Mouse (Mus musculus): ENCODE data around the gene Arl8b. TPM values are rescaled to one million over a fixed set of nuclear protein-coding genes. Genes with fewer than 3 reads are reported as not detected.
A peak's percentile ranks its signal among the peaks of the same experiment; 100 is the strongest.
"Not testable (repeated sequence)": the region's sequence is repeated elsewhere in the genome, so short reads cannot be mapped to it uniquely, and the experiment has no call there.

Arl8b gene
- polyA plus RNA-seq, 1 experiment from 2014 or later, result 99.7 TPM

DNA sequence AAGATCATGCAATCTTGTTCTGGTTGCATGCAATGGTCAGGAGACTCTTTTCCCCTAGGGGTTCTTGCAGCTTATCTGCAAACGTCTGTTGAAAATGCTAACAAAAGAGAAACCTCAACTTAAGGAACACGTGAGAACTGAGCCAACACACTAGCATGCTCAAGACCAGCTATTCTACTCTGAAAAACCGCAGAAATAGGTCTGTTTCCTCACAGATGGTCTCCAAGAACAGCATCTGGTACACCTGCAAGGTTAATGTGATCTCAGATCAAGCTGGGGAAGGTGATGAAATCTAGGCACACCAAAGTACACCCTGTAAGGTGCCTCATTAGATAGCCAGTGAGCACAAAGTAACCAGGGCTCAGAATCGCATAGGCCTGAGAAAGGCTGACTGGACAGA lies 56.5 kb downstream of the Arl8b start:
- Histone ChIP-seq H3K9ac (replicated peaks) (no peak overlapping the region), H3K27me3 (no peaks in the 10 kb centered on the region), H3K9me3 (no peaks in the 10 kb centered on the region), H3K27ac (replicated peaks) (no peak overlapping the region), H3K4me3 (no peak overlapping the region), H3K36me3 (peaks cover 12% of the 10 kb centered on the region), H3K4me2 (replicated peaks) (no peak overlapping the region), H3K4me1 (no peaks in the 10 kb centered on the region)
- ATAC-seq (replicated peaks), result no peak
- 82% methylated on average over 4 of the region's 4 CpGs for WGBS

DNA sequence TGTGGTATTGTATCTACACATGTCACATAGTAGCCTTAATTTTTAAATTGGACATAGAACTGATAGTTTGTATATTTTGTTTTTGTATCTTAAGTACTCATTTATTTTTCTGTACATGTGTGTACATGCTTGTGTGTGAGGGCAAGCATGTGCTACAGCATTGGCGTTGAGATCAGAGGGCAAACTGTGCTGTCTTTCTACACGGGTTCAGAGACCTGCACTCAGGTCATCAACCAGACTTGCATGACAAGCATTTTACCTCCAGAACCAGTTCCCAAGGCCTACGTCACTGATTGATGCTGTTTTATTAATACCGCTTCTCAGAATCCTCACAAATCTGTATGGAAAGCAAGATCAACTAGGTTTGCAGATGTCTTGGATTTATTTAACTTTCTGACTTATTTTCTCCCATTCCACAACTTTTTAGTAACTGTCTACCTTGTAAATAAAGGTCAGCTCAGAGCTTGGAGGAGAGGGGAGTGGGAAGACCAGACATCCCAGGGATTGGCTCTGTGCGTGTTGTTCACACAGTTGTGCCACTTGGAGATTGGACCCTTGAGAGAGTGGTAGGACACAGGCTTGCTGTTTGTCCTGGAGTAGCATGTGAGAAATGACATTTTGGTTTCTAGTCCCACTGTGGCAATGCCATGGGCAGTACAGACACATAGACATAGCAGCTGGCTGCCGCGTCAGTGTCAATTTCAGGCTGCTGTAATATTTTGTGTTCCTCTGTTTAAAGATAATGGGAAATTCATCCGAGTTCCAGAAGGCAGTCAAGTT lies 58.2 kb downstream of the Arl8b start:
- Histone ChIP-seq H3K4me3 (no peak overlapping the region), H3K27ac (replicated peaks) (no peak overlapping the region), H3K36me3 (peaks cover 16% of the 10 kb centered on the region), H3K27me3 (no peaks in the 10 kb centered on the region), H3K4me2 (replicated peaks) (no peak overlapping the region), H3K4me1 (no peaks in the 10 kb centered on the region), H3K9me3 (no peaks in the 10 kb centered on the region), H3K9ac (replicated peaks) (no peak overlapping the region)
- WGBS, result 93% methylated on average over 8 of the region's 8 CpGs
- ATAC-seq (replicated peaks), result no peak

DNA sequence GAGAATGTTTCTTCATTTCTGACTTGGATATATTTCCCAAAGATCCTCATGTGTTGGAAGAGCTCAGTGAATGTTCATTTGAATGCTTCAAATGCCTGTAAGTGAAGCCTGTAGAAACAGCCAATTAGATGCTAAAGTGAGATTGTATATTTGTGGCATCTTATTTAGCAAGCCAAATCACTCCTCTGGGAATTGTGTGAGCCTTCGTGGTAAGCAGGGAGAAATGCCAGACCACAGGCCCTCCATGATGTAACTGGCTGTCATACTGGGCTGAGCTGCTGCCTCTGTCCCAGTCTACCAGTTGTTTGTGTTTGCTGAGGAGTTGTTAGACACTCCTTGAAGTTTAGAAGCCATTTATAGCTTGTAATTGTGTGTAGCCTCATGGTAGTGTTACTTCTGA lies 60.8 kb downstream of the Arl8b start:
- Histone ChIP-seq H3K36me3 (peaks cover 19% of the 10 kb centered on the region; the same call in 1 of the 2 replicates), H3K27me3 (no peaks in the 10 kb centered on the region), H3K27ac (replicated peaks) (no peak overlapping the region), H3K9me3 (no peaks in the 10 kb centered on the region), H3K4me2 (replicated peaks) (no peak overlapping the region), H3K4me1 (no peaks in the 10 kb centered on the region), H3K9ac (replicated peaks) (no peak overlapping the region), H3K4me3 (no peak overlapping the region)
- 90% methylated on average over 1 of the region's 1 CpGs for WGBS
- ATAC-seq (replicated peaks), result no peak

GRCm38 (mm10) chr6:108844093-108844492 lies 61.2 kb downstream of the Arl8b start:
- 79% methylated on average over 3 of the region's 3 CpGs for WGBS
- no peak for ATAC-seq (replicated peaks)
- no peaks in the 10 kb centered on the region for H3K9me3 ChIP-seq
- no peak overlapping the region for H3K4me3 ChIP-seq
- no peak overlapping the region for H3K9ac ChIP-seq (replicated peaks)
- no peaks in the 10 kb centered on the region for H3K4me1 ChIP-seq
- H3K27ac ChIP-seq (replicated peaks), result no peak overlapping the region
- peaks cover 21% of the 10 kb centered on the region; the same call in 1 of the 2 replicates for H3K36me3 ChIP-seq
- H3K4me2 ChIP-seq (replicated peaks), result no peak overlapping the region
- H3K27me3 ChIP-seq, result no peaks in the 10 kb centered on the region

DNA sequence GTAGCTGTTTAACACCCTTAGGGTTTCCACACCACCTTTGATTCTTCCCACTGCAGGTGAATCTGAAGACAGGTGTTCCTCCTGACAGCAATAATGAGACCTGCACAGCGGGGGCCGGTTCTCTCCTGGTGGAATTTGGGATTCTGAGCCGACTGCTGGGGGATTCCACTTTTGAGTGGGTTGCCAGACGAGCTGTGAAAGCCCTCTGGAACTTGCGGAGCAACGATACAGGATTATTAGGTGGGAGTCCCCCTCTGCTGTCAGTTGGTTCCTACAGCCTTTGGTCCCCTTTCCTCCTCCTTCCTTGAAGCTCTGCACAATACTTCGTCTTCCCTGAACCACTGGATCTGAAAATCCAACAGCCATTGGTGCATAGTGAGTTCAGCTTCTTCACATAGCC lies 61.9 kb downstream of the Arl8b start:
- Histone ChIP-seq H3K9ac (replicated peaks) (no peak overlapping the region), H3K4me1 (no peaks in the 10 kb centered on the region), H3K27ac (replicated peaks) (no peak overlapping the region), H3K9me3 (no peaks in the 10 kb centered on the region), H3K36me3 (peaks cover 21% of the 10 kb centered on the region; the same call in 1 of the 2 replicates), H3K27me3 (no peaks in the 10 kb centered on the region), H3K4me2 (replicated peaks) (no peak overlapping the region), H3K4me3 (no peak overlapping the region)
- no peak for ATAC-seq (replicated peaks)
- 86% methylated on average over 7 of the region's 7 CpGs for WGBS

DNA sequence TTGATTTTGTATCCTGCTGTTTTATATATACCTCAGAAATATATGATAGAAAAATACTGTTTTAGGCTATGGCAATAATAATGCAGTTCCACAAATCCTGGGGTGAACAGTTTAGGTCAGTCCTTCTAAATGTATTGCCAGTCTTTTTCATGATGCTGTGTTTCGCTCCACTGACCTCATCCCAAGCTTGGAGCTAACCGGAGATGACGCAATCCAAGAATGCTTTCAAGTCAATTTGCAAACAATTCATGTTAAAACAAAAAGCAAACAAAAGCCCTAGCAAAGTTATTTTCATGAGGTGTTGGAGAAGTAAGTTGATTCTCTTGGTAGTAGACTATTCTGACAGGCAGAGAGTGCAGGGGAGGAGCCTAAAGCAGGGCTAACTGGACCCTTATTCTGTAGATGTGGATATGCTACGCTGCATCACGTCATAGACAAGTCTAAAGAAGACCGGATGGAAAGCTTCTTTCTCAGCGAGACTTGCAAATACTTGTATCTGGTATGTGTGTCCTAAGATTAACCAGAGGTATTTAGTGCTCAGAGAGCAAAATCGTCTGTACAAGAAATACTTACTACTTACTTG lies 69.3 kb downstream of the Arl8b start:
- no peak overlapping the region for H3K27ac ChIP-seq (replicated peaks)
- WGBS, result 94% methylated on average over 8 of the region's 8 CpGs

GRCm38 (mm10) chr6:108852986-108853385 lies 70.1 kb downstream of the Arl8b start:
- no peaks in the 10 kb centered on the region for H3K4me1 ChIP-seq
- no peak for ATAC-seq (replicated peaks)
- whole genome bisulfite sequencing, result 93% methylated on average over 5 of the region's 5 CpGs
- H3K9me3 ChIP-seq, result no peaks in the 10 kb centered on the region
- no peak overlapping the region for H3K9ac ChIP-seq (replicated peaks)
- H3K4me3 ChIP-seq, result no peak overlapping the region
- H3K36me3 ChIP-seq, result peaks cover 55% of the 10 kb centered on the region
- H3K27ac ChIP-seq (replicated peaks), result no peak overlapping the region
- H3K27me3 ChIP-seq, result no peaks in the 10 kb centered on the region
- H3K4me2 ChIP-seq (replicated peaks), result no peak overlapping the region

More for the DNA sequence above, 69.3 kb downstream of the Arl8b start:
- H3K4me2 ChIP-seq (replicated peaks), result no peak overlapping the region
- no peaks in the 10 kb centered on the region for H3K27me3 ChIP-seq
- H3K4me3 ChIP-seq, result no peak overlapping the region
- ATAC-seq (replicated peaks), result no peak
- no peaks in the 10 kb centered on the region for H3K4me1 ChIP-seq
- H3K9me3 ChIP-seq, result no peaks in the 10 kb centered on the region
- no peak overlapping the region for H3K9ac ChIP-seq (replicated peaks)
- peaks cover 55% of the 10 kb centered on the region for H3K36me3 ChIP-seq

GRCm38 (mm10) chr6:108858583-108858982 lies 75.7 kb downstream of the Arl8b start:
- no peak overlapping the region for H3K4me2 ChIP-seq (replicated peaks)
- WGBS, result 94% methylated on average over 9 of the region's 9 CpGs
- H3K27me3 ChIP-seq, result no peaks in the 10 kb centered on the region
- no peaks in the 10 kb centered on the region for H3K4me1 ChIP-seq
- no peak overlapping the region for H3K9ac ChIP-seq (replicated peaks)
- H3K36me3 ChIP-seq, result peaks cover 28% of the 10 kb centered on the region
- no peaks in the 10 kb centered on the region for H3K9me3 ChIP-seq
- H3K4me3 ChIP-seq, result no peak overlapping the region
- no peak for ATAC-seq (replicated peaks)
- no peak overlapping the region for H3K27ac ChIP-seq (replicated peaks)

DNA sequence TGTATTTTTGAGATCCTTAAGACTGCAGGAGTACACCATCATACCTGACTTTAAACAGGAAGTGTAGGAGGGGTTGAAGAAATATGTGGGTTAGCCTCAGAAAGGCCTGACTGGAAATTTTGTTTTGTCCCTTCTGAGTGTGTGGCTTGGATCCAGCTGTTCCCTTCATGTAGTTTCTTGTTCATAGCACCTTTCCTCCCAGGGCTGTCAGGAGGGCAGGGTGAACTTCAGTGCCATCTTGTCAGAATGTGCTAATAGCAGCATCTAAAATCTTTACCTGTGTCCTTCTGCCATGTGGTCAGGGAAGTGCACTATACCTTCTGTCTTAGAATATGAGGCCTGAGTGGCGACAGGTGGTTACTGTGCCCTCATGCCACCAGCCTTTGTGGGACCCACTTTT lies 78.3 kb downstream of the Arl8b start:
- Histone ChIP-seq H3K27ac (replicated peaks) (no peak overlapping the region), H3K4me1 (no peaks in the 10 kb centered on the region), H3K36me3 (peaks cover 5% of the 10 kb centered on the region; the same call in 1 of the 2 replicates), H3K9me3 (no peaks in the 10 kb centered on the region), H3K4me3 (no peak overlapping the region), H3K9ac (replicated peaks) (no peak overlapping the region), H3K4me2 (replicated peaks) (no peak overlapping the region), H3K27me3 (no peaks in the 10 kb centered on the region)
- no peak for ATAC-seq (replicated peaks)
- 90% methylated on average over 1 of the region's 1 CpGs for WGBS

DNA sequence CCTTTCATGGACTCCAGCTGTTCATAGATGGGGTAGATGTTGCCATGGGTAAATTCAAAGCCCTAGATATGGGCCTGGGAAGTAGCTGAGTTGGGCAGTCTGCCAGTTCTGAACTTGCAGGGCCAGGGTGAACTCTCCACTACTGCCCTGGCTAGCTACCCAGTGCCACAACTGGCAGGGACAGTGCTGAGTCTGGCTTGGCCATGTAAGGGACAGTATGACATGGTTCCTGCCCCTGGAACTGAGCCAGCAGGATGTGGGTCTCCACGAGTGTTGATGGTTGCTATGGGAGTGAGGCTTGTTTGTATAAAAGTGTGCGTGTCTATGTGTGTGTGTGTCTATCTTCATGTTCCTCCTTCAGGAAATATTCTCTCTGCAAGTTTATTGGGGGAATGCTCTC lies 79.6 kb downstream of the Arl8b start:
- no peak overlapping the region for H3K9ac ChIP-seq (replicated peaks)
- no peaks in the 10 kb centered on the region for H3K27me3 ChIP-seq
- H3K4me1 ChIP-seq, result no peaks in the 10 kb centered on the region
- H3K9me3 ChIP-seq, result no peaks in the 10 kb centered on the region
- peak; percentile 35; the same call in 1 of the 2 replicates for ATAC-seq (replicated peaks)
- no peak overlapping the region for H3K4me2 ChIP-seq (replicated peaks)
- H3K4me3 ChIP-seq, result no peak overlapping the region
- H3K27ac ChIP-seq (replicated peaks), result no peak overlapping the region
- 89% methylated on average over 2 of the region's 2 CpGs for WGBS
- H3K36me3 ChIP-seq, result no peaks in the 10 kb centered on the region

DNA sequence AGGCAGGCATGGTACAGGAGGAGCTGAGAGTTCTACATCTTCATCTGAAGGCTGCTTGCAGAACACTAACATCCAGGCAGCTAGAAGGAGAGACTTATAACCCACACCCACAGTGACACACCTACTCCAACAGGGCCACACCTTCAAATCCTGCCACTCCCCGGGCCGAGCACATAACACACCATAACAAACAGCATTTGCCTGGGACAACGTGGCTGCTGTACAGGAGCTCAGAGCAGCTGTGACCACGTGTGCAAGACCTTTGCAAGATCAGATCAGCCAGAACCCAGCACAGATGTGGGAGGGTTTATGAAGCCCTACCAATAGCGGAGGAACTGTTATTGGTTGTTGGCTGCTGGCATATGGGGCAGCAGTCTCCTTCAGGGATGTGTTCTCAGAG lies 83.4 kb downstream of the Arl8b start:
- WGBS, result 87% methylated on average over 5 of the region's 5 CpGs
- Histone ChIP-seq H3K27me3 (no peaks in the 10 kb centered on the region), H3K36me3 (no peaks in the 10 kb centered on the region), H3K4me2 (replicated peaks) (no peak overlapping the region), H3K9ac (replicated peaks) (no peak overlapping the region), H3K4me1 (no peaks in the 10 kb centered on the region), H3K9me3 (no peaks in the 10 kb centered on the region), H3K4me3 (no peak overlapping the region), H3K27ac (replicated peaks) (no peak overlapping the region)
- no peak for ATAC-seq (replicated peaks)

- not testable (repeated sequence) for H3K9ac ChIP-seq (replicated peaks); H3K36me3 ChIP-seq; H3K4me2 ChIP-seq (replicated peaks); H3K27ac ChIP-seq (replicated peaks); H3K4me3 ChIP-seq; H3K4me1 ChIP-seq; ATAC-seq (replicated peaks); H3K27me3 ChIP-seq; H3K9me3 ChIP-seq
- 41% methylated on average over 2 of the region's 2 CpGs for WGBS
Observed at GRCm38 (mm10) chr6:108869031-108869430, 86.1 kb downstream of the Arl8b start.

DNA sequence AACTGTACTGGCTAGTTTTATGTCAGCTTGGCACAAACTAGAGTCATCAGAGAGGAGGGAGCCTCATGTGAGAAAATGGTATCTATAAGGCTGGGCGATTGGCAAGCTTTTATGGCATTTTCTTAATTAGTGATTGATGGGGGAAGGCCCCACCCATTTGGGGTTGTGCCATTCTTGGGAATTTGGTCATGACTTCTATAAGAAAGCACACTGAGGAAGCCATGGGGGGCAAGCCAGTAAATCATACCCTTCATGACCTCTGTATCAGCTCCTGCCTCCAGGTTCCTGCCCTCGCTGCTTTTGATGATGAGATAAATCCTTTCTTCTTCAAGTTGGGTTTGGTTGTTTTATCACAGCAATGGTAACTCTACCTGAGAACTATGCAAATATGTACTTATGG lies 87.5 kb downstream of the Arl8b start:
- ATAC-seq (replicated peaks), result no peak
- Histone ChIP-seq H3K4me3 (no peak overlapping the region), H3K9me3 (no peaks in the 10 kb centered on the region), H3K27me3 (no peaks in the 10 kb centered on the region), H3K4me1 (no peaks in the 10 kb centered on the region), H3K36me3 (no peaks in the 10 kb centered on the region), H3K4me2 (replicated peaks) (no peak overlapping the region), H3K27ac (replicated peaks) (no peak overlapping the region), H3K9ac (replicated peaks) (no peak overlapping the region)
- WGBS, result 88% methylated on average over 2 of the region's 2 CpGs

Data from forebrain, embryonic 15.5 days (tissue).